Mouse (Mus musculus) MEL (cell line): ENCODE measurements around the gene Rhou. TPM values are rescaled to one million over a fixed set of nuclear protein-coding genes. Genes with fewer than 3 reads are reported as not detected.

Experiments used
- DNase-seq: peaks from one replicate; pipeline ENCODE4 v3.0.0; 2011; ENCODE audit warnings: low read depth, low spot score
- H3K27ac ChIP-seq: 2 replicates; pipeline ENCODE4 v1.5.1; 2012; ENCODE audit warnings: low read depth, mild to moderate bottlenecking, control low read depth, low read length, moderate library complexity; ENCODE audit not compliant: control insufficient read depth
- H3K27me3 ChIP-seq, 2 experiments: fragments of 150-350 bp in 1 of 2; sonication (generic) in 1 of 2; 2 replicates each; pipeline ENCODE4 v1.6.1; 2012; ENCODE audit warnings: low read length in 2 of 2, mild to moderate bottlenecking in 2 of 2, improper control_type of control experiment in 1 of 2, moderate library complexity in 1 of 2; ENCODE audit not compliant: insufficient read depth in 2 of 2, control insufficient read depth in 1 of 2
- H3K36me3 ChIP-seq, 2 experiments: 2 replicates each; pipeline ENCODE4 v1.6.1; 2012 to 2014; ENCODE audit warnings: low read length in 2 of 2, improper control_type of control experiment in 1 of 2, inconsistent platforms in 1 of 2, mild to moderate bottlenecking in 1 of 2; ENCODE audit not compliant: insufficient read depth in 2 of 2, control insufficient read depth in 1 of 2
- H3K4me1 ChIP-seq, 2 experiments: fragments of 150-350 bp in 1 of 2; sonication (generic) in 1 of 2; 2 replicates each; pipeline ENCODE4 v1.6.1; 2012; ENCODE audit warnings: low read length in 2 of 2, improper control_type of control experiment in 1 of 2, mild to moderate bottlenecking in 1 of 2; ENCODE audit not compliant: insufficient read depth in 2 of 2, control insufficient read depth in 1 of 2
- H3K4me3 ChIP-seq, 2 experiments: fragments of 150-350 bp in 1 of 2; sonication (generic) in 1 of 2; 2 replicates each; pipeline ENCODE4 v1.5.1; 2012; ENCODE audit warnings: low read depth in 2 of 2, low read length in 2 of 2, mild to moderate bottlenecking in 2 of 2, moderate library complexity in 2 of 2, control low read depth in 1 of 2, improper control_type of control experiment in 1 of 2; ENCODE audit not compliant: control insufficient read depth in 1 of 2, insufficient read depth in 1 of 2
- H3K79me2 ChIP-seq: 2 replicates; pipeline ENCODE4 v1.6.1; 2012; ENCODE audit warnings: mild to moderate bottlenecking, low read length, moderate library complexity; ENCODE audit not compliant: control insufficient read depth, poor library complexity, insufficient read depth
- H3K9ac ChIP-seq: 2 replicates; pipeline ENCODE4 v1.6.1; 2012; ENCODE audit warnings: low read depth, mild to moderate bottlenecking, control low read depth, low read length, moderate library complexity; ENCODE audit not compliant: control insufficient read depth, poor library complexity, severe bottlenecking
- H3K9me3 ChIP-seq: fragments of 150-350 bp; sonication (generic); replicated peaks from 2 replicates; pipeline ENCODE4 v1.6.1; 2012; ENCODE audit warnings: mild to moderate bottlenecking, low read length, improper control_type of control experiment, moderate library complexity; ENCODE audit not compliant: insufficient read depth
- BHLHE40 ChIP-seq: IDR thresholded peaks from 2 replicates; pipeline ENCODE4 v1.6.1; 2012; ENCODE audit warnings: low read depth, mild to moderate bottlenecking, inconsistent platforms, low read length, improper control_type of control experiment, borderline replicate concordance
- CHD2 ChIP-seq: IDR thresholded peaks from 2 replicates; pipeline ENCODE4 v1.6.1; 2011; ENCODE audit warnings: low read length, improper control_type of control experiment
- CTCF ChIP-seq, 3 experiments: IDR thresholded peaks in 2 of 3; conservative IDR thresholded peaks in 1 of 3; 2 replicates each; pipeline ENCODE4 v1.5.1; 2011 to 2012; ENCODE audit warnings: low read length in 3 of 3, low read depth in 2 of 3, mild to moderate bottlenecking in 2 of 3, improper control_type of control experiment in 1 of 3, inconsistent platforms in 1 of 3, mixed read lengths in 1 of 3, moderate library complexity in 1 of 3; ENCODE audit not compliant: control insufficient read depth in 1 of 3, insufficient read depth in 1 of 3, poor library complexity in 1 of 3, severe bottlenecking in 1 of 3
- ETS1 ChIP-seq: IDR thresholded peaks from 2 replicates; pipeline ENCODE4 v1.6.1; 2012; ENCODE audit warnings: low read depth, mild to moderate bottlenecking, inconsistent platforms, low read length, improper control_type of control experiment, moderate library complexity
- GABPA ChIP-seq: IDR thresholded peaks from 2 replicates; pipeline ENCODE4 v1.6.1; 2012; ENCODE audit warnings: low read depth, mild to moderate bottlenecking, inconsistent platforms, low read length, improper control_type of control experiment, moderate library complexity
- HCFC1 ChIP-seq: IDR thresholded peaks from 2 replicates; pipeline ENCODE4 v1.6.1; 2012; ENCODE audit warnings: low read depth, mild to moderate bottlenecking, inconsistent platforms, low read length, improper control_type of control experiment, moderate library complexity
- KAT2A ChIP-seq: conservative IDR thresholded peaks from 2 replicates; pipeline ENCODE4 v1.6.1; 2012; ENCODE audit warnings: low read depth, low read length, improper control_type of control experiment, inconsistent platforms
- MAX ChIP-seq: IDR thresholded peaks from 2 replicates; pipeline ENCODE4 v1.6.1; 2011; ENCODE audit warnings: low read length, improper control_type of control experiment
- MXI1 ChIP-seq: IDR thresholded peaks from 2 replicates; pipeline ENCODE4 v1.6.1; 2011; ENCODE audit warnings: mild to moderate bottlenecking, low read depth, low read length, improper control_type of control experiment
- POLR2A ChIP-seq, 2 experiments: IDR thresholded peaks; 2 replicates each; pipeline ENCODE4 v1.6.1; 2011 to 2012; ENCODE audit warnings: low read length in 2 of 2, mild to moderate bottlenecking in 2 of 2, control low read depth in 1 of 2, improper control_type of control experiment in 1 of 2, low read depth in 1 of 2, moderate library complexity in 1 of 2; ENCODE audit not compliant: control insufficient read depth in 1 of 2, insufficient read depth in 1 of 2, poor library complexity in 1 of 2
- POLR2AphosphoS5 ChIP-seq: IDR thresholded peaks from 2 replicates; pipeline ENCODE4 v1.6.1; 2012; ENCODE audit warnings: low read depth, borderline replicate concordance, mild to moderate bottlenecking, inconsistent platforms, low read length, moderate library complexity, mixed read lengths
- RCOR1 ChIP-seq: IDR thresholded peaks from 2 replicates; pipeline ENCODE4 v1.6.1; 2012; ENCODE audit warnings: low read depth, mild to moderate bottlenecking, inconsistent platforms, low read length, improper control_type of control experiment
- SIN3A ChIP-seq: IDR thresholded peaks from 2 replicates; pipeline ENCODE4 v1.6.1; 2012; ENCODE audit warnings: low read length, improper control_type of control experiment, inconsistent platforms
- SMC3 ChIP-seq: IDR thresholded peaks from 2 replicates; pipeline ENCODE4 v1.6.1; 2011; ENCODE audit warnings: low read depth, low read length, improper control_type of control experiment
- TAL1 ChIP-seq: IDR thresholded peaks from 2 replicates; pipeline ENCODE4 v1.6.1; 2012; ENCODE audit warnings: mild to moderate bottlenecking, inconsistent platforms, low read length, moderate library complexity, mixed read lengths
- TCF12 ChIP-seq: IDR thresholded peaks from 2 replicates; pipeline ENCODE4 v1.6.1; 2014; ENCODE audit warnings: low read depth, mild to moderate bottlenecking, inconsistent platforms, low read length, improper control_type of control experiment, moderate library complexity
- UBTF ChIP-seq: IDR thresholded peaks from 2 replicates; pipeline ENCODE4 v1.6.1; 2012; ENCODE audit warnings: low read depth, mild to moderate bottlenecking, inconsistent platforms, low read length, improper control_type of control experiment, moderate library complexity, borderline replicate concordance; ENCODE audit not compliant: insufficient read depth
- USF1 ChIP-seq: IDR thresholded peaks from 2 replicates; pipeline ENCODE4 v1.6.1; 2014; ENCODE audit warnings: low read depth, mild to moderate bottlenecking, inconsistent platforms, low read length, improper control_type of control experiment, moderate library complexity
- USF2 ChIP-seq, 2 experiments: IDR thresholded peaks; 2 replicates each; pipeline ENCODE4 v1.6.1; 2011 to 2012; ENCODE audit warnings: improper control_type of control experiment in 2 of 2, low read length in 2 of 2, borderline replicate concordance in 1 of 2, inconsistent platforms in 1 of 2, low read depth in 1 of 2, mild to moderate bottlenecking in 1 of 2; ENCODE audit not compliant: insufficient read depth in 1 of 2
- ZKSCAN1 ChIP-seq: IDR thresholded peaks from 2 replicates; pipeline ENCODE4 v1.6.1; 2012; ENCODE audit warnings: low read depth, mild to moderate bottlenecking, inconsistent platforms, low read length, improper control_type of control experiment, moderate library complexity
- ZMIZ1 ChIP-seq: IDR thresholded peaks from 2 replicates; pipeline ENCODE4 v1.6.1; 2012; ENCODE audit warnings: low read depth, mild to moderate bottlenecking, inconsistent platforms, low read length, improper control_type of control experiment, moderate library complexity
- ZNF384 ChIP-seq: IDR thresholded peaks from 2 replicates; pipeline ENCODE4 v1.6.1; 2012; ENCODE audit warnings: low read depth, mild to moderate bottlenecking, inconsistent platforms, low read length, improper control_type of control experiment
- polyA plus RNA-seq, 2 experiments: library from polyadenylated mRNA; stranded (reverse) in 1 of 2; unstranded in 1 of 2; fragments of >175 nt in 1 of 2; fragments of >200 nt in 1 of 2; gene quantifications; 2 replicates each; pipeline versions ENCODE4 v1.2.1 to v1.2.4; 2012; ENCODE audit warnings: low replicate concordance in 2 of 2, low read depth in 1 of 2; ENCODE audit not compliant: insufficient read length in 2 of 2, insufficient read depth in 1 of 2, missing spikeins in 1 of 2
- total RNA-seq: library from RNA; depleted of rRNA; stranded (reverse); fragments of 300-350 nt; gene quantifications from 2 replicates; pipeline ENCODE4 v1.2.3, GENCODE M21; 2012

The Rhou gene
- total and polyA plus RNA-seq, 3 experiments = not detected

GRCm38 (mm10) chr8:123653994-123654569 is 353 bp downstream of the Rhou start:
- no peak for DNase-seq
- Histone ChIP-seq H3K27me3 (no peaks in the 10 kb centered on the region), H3K27ac (no peak overlapping the region), H3K4me1 (no peaks in the 10 kb centered on the region), H3K79me2 (no peaks in the 10 kb centered on the region), H3K4me3 (no peak overlapping the region), H3K9me3 (no peaks in the 10 kb centered on the region), H3K9ac (no peak overlapping the region), H3K36me3 (no peaks in the 10 kb centered on the region)
- TF ChIP-seq RCOR1 (no peak), CHD2 (no peak), ZNF384 (no peak), KAT2A (no peak), MAX (no peak), POLR2A (IDR thresholded peaks at IDR 0.05; ENCODE audit: control insufficient read depth in 1 of 2, insufficient read depth in 1 of 2, low read depth in 1 of 2, low read length in 2 of 2, poor library complexity in 1 of 2) (no peak), SIN3A (no peak), SMC3 (no peak), TAL1 (no peak), HCFC1 (no peak), TCF12 (no peak), UBTF (no peak), POLR2AphosphoS5 (no peak), ZKSCAN1 (no peak), GABPA (no peak), USF1 (no peak), USF2 (IDR thresholded peaks at IDR 0.05; ENCODE audit: borderline replicate concordance in 1 of 2, insufficient read depth in 1 of 2, low read depth in 1 of 2, low read length in 2 of 2) (no peak), MXI1 (no peak)

- Histone ChIP-seq H3K36me3 (no peaks in the 10 kb centered on the region), H3K9ac (no peak overlapping the region), H3K9me3 (no peaks in the 10 kb centered on the region), H3K79me2 (no peaks in the 10 kb centered on the region), H3K27ac (no peak overlapping the region), H3K4me3 (no peak overlapping the region), H3K4me1 (no peaks in the 10 kb centered on the region), H3K27me3 (no peaks in the 10 kb centered on the region)
- DNase-seq = no peak
- TF ChIP-seq ZMIZ1 (no peak), BHLHE40 (no peak), CTCF (IDR thresholded peaks at IDR 0.05 in 2 of 3, conservative IDR thresholded peaks at IDR 0.05 in 1 of 3; ENCODE audit: control insufficient read depth in 1 of 3, insufficient read depth in 1 of 3, low read depth in 2 of 3, low read length in 3 of 3, poor library complexity in 1 of 3, severe bottlenecking in 1 of 3) (no peak), MXI1 (no peak), POLR2AphosphoS5 (no peak), ETS1 (no peak)
Measured at GRCm38 (mm10) chr8:123654763-123655162, 1.0 kb downstream of the Rhou start.
